Mouse (Mus musculus) heart, adult 8-10 months (tissue): ENCODE data around the gene Foxo3. TPM values are rescaled to one million over a fixed set of nuclear protein-coding genes. Genes with fewer than 3 reads are reported as not detected.

Source experiments
- DNase-seq: peaks from one replicate; pipeline ENCODE4 v3.0.0; 2022; ENCODE audit warnings: low spot score
- total RNA-seq, 4 experiments: library from RNA; stranded (reverse); gene quantifications; 2 replicates each; pipeline ENCODE4 v1.2.4; 2022

The Foxo3 gene
- total RNA-seq, 4 experiments from 2014 or later = 67.9 to 93.5 (median 80.4) TPM

DNA sequence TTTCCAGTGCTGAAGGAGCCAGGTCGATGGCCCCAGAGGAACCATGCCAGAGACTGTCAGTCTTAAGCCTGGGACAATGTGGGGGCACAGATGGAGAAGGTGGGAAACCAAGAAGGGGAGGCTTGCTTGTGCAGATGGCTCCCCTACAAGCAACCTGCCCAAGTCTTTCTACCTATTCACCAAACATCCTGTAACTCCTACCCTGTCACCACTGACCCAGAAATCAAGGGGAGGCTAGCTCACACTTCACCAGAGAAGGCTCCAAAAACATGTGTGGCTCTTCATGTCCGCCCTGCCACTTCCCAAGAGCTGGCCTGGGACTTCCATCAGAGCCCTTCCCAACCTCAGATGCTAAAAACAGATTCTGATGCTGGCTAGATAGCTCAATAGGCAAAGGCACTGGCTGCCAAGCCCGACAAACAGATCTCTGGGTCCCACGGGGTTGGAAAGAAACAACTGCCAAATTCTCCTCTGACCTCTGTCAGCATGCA lies 48.8 kb downstream of the Foxo3 start:
- DNase-seq = no peak

DNA sequence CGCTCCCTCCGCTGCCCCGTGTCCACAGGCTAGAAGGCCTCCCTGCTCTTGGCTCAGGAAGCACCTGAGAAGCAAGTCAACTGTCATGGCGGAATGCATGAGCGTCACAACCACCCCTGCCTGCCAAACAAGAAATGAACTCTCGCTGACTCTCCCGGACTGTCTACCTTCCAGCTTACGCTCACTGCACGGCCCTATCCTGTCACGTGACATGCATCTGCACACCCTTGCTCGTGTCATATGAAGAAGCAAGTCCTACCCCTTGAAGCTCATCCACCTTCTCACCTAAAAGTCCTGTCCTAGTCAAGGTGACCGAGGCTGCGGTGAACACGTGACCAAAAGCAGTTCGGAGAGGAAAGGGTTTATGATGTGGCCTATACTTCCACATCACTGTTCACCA lies 50.4 kb downstream of the Foxo3 start:
- no peak for DNase-seq

DNA sequence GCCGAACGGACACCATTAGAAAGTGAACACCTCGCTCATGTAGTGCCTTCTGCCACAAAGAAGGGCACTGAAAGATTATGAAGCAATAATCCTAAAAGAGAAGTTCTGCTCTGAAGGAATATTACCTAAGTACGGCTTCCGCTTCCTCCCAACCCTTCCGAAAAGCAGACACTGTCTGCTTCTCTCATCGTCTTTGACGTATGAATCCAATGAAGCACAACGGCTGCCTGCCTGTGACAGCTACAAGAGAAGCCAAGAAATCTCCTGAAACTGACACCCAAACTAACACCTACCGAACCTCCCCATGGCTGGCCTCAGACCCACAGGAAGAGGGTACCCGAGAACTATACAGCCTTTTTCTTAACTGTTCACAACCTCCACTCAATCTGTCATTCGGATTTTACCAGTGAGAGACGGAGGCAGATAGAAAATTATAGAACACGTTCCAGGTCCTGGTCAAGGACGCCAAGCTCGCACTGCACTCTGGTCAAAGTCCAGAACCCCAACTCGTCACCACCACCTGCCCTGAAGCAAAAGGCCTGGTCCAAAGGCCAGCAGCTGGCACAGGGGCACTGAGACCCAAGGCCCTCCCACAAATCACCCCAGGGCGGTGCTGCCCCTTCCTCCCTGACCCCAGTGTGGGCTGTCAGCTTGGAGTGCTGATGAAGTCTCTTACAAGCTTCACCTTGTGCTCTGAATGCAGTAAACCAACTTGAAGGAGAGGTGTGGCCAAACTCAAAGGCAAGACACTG lies 51.2 kb downstream of the Foxo3 start:
- no peak for DNase-seq

DNA sequence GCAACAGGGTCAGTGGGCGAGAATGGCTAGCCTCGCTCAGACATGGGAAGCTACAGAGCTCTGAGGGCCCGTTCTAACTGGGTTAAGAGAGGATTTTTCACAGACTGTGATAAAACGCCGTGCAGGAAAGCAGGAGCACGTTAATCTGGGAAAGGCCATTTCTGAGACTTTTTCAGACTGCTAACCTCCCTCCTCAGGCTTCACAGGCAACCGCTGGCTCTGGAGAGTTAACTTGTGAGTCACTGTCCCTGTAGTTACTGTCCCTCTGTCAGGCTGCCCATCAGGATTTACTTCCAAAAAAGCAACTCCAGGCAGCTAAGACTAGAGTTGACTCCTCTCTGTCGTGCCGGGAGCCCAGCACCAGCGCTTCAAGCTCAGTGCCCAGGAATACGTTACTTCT lies 54.6 kb downstream of the Foxo3 start:
- no peak for DNase-seq

DNA sequence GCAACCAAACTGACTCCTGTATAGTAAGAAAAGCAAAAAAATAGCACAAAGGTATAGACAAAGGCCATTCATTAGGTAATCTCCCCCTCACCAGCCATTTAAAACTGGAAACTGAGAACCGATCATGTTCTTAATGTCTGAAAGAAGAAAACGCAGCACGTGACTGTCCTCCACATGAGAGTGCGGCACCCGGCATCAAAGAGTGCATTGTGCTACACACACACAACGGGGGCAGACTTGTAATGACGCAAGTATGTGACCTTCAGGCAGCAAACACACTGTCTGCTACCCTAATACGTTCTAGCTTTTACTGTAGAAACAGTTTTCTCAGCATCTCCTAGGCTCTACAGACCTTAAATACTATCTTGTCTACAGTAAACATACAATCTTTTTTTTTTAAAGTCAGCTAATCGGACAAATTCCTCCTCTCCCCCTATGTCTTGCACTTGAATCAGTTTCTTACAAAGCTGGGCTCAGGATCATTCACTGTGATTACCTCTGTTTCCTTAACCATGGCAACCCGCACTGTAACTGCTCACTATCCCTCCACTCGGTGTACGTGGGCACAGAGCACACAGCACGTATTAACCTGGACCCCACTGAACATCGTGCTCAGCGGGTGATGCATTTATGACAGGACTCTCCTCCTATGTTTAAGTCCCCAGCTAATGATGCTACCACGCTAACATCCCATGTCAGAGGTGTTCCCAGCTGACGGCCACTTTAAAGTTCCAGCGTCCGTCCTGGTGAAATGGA lies 55.2 kb downstream of the Foxo3 start:
- no peak for DNase-seq

DNA sequence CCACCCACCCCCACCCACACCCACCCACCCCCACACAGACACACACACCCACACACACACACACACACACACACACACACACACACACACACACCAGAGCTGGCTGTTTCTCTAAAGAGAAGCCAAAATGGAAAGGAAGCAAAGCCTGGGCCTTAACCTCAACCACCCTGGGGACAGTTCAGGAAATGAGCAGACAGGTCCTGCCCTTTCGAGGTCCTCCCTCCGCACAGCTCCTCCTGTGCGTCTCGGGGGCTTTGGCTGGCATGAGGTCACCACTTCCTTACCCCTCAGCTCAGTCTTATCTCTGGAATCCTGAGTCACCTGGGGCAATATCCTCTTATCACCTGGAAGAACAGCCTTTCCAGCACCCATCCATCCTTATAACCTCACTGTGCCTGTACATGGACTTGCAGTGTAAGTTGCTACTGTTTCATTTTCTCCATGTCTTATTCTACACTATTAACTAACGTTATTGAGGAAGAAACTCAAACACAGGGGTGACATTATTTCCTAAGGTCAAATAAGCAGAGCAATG lies 56.1 kb downstream of the Foxo3 start:
- no peak for DNase-seq

DNA sequence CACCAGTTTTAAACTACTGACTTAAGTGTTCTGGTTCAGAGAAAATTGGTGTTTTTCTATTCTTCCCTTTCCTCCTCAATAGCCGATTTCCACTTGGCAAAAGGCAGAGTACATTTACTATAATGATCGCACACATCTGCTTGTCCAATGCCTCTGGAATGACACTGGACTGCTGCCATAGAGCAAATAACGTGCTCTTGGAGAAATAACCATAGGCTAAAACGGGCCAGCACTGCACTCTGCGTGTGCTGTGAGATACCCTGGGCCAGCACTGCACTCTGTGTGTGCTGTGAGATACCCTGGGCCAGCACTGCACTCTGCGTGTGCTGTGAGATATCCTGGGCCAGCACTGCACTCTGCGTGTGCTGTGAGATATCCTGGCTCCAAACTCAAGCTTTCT lies 65.1 kb downstream of the Foxo3 start:
- peak; percentile 53 for DNase-seq

DNA sequence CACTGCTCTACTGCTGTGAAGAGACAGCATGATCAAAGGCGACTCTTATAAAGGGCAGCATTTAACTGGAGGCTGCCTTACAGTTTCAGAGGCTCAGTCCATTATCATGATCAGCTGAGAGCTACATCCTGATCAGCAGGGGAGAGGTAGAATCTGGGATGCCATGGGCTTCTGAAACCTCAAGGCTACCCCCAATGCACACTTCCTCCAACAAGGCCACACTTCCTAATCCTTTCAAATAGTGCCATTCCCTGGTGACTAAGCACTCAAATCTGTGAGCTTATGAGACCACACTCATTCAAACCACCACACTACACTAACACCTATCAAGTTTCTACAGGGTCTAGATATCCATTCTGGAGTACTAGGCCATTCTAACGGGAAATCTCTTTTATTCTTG lies 65.9 kb downstream of the Foxo3 start:
- no peak for DNase-seq

DNA sequence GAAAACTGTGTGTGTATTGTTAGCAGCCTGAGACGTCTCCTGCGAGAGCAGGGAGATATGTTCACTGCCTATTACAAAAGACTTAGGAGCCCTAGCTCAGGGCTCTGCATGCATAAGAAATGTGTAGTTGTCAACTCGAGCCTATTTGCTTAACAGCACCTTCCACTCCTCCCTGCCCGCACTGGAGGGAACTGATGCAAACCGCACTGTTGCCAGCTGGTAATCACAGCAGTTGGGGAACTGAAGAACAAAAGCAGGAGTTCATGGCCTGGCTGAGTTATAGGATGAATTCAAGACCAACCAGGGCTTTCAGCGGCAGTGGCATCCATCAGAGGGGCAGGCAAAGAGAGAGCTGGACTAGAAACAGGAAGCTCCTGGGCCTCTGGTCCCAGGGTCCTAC lies 66.7 kb downstream of the Foxo3 start:
- DNase-seq = no peak

DNA sequence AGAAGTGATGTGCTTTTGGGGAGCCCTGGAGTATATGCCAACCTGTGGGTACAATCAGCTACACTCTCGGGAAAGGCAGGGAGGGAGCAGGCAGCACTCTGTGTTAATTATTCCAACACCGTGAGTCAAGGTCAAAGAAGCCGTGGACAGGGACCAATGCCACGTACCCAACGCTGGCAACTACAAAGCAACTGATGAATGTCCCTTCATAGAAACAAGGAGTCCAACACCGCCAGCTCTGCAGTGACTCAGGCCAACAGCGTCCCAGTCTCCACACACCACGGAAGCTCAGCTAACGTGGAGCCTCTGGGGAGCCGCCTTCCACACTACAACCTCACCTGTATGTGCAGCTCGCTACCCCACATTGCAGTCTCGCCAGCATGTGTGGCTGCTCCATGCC lies 68.9 kb downstream of the Foxo3 start:
- DNase-seq = peak; percentile 52

DNA sequence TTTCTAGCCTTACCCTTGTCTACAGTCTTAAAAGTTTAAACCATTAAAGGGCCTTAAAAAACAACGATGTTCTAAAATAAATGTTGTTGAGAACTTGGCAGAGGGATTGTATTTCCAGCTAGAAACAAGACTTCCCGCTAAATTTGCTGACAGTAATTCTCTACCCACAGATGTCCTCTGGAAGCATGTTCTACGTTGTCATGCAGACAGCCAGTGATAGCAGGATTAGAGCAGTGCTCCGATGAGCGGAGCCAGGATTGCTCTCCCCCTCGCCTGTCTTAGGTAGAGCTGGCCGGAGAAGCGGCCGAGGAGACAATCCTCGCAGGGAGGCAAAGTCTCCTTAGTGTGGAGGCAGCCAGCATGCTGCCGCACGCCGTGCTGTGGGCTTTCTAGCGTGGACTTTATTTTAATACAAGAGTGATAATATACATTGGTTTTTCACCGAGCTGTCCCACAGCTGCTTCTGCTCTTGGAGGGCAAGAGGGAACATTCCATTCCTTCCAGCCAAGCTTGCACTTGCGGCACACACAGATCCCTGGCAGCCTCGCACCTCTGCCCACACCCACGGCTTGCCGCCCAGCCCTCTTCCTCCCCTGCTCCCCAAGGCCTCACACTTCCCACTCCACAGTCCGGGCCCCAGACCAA lies 71.7 kb downstream of the Foxo3 start:
- DNase-seq = peak; percentile 68

DNA sequence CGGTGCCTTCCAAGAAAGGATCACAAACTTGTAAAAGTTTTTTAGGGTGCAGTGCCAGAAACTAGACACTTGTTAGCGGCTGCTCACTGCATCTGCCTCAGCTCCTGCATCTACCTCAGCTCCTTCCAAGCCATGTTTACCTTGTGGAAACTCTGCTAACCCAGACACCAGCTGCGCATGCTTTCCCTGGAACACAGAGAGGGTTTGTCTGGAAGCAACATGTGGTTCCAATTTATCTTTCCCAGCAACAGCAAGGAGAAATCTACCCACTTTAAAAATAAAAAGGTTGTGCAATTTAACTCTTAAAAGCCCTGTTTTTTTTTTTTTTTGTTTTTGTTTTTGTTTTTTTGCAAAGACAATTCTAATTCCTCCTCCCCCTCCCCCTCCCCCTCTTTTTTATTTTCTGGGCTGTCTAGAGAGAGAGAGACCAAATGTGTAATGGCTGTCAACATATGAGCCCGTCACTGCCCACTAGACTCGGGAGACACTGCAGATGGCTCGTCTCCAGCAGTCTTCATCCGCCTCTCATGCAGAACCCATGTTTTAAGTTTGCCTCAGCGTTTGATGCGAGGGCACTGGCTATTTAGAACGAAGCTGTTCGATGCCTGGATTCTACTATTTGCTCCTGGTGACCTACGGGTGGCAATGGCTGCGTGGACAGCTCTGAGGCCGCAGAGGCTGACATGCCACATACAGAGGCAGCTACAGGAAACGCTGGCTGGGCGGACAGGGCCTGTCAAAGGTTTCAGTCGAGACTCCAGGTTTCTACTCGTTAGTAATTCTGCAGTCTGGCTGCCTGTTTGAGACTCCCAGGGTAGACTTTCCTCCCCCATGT lies 73.0 kb downstream of the Foxo3 start:
- DNase-seq = no peak

DNA sequence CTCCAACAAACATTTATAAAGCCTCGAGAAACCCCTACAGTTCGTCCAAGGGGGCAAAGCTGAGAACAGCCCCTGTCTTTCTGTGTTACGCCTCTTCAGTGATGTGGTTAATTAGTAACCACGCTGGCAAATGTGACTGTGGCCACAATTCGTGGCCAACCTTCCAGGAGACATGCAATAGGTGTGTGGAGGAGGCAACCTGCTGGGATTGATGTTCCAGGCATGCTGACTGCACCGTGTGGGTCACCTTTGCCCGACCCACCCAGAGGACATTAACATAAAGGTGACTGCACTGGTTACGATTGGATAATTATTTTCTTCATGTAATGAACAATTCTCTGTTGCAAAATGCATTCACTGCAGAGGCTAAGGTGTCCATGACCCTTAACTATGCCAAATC lies 74.0 kb downstream of the Foxo3 start:
- no peak for DNase-seq

DNA sequence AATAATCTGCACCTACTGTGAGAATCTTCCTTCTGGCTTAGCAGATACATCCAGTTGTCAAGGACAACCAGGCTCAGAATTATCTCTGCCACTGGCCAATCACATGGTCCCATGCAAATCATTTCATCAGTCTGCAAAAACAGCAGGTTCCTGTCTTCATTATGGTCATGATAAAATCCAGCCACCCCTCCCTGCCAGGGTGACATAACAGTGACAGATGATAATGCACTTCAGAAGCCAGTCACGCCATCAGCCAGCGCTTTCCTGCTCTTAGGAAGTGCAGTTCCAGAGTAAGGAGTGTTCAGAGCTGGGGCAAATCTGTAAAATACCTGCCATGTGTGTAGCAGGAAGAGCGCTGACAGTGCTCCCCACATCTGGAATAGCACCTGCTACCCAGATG lies 77.1 kb downstream of the Foxo3 start:
- no peak for DNase-seq

DNA sequence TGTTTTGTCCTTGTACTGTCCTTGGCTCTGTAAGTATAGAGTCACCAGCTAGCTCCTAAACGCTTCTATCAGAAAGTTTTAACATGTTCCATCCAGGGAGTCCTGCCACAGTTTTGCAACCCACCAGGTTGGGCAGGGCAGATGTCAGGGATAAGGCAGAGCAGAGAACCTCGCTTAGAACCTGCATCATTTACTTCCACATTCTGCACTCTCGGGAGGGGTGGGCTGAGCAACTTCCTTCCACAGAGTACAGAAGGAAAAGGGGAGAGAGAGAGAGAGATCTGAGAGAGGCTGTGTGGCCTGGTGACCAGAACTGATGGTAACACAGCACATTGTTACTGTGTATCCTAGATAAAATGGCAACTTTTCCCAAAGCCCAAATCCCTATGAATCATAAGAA lies 77.9 kb downstream of the Foxo3 start:
- DNase-seq = no peak

DNA sequence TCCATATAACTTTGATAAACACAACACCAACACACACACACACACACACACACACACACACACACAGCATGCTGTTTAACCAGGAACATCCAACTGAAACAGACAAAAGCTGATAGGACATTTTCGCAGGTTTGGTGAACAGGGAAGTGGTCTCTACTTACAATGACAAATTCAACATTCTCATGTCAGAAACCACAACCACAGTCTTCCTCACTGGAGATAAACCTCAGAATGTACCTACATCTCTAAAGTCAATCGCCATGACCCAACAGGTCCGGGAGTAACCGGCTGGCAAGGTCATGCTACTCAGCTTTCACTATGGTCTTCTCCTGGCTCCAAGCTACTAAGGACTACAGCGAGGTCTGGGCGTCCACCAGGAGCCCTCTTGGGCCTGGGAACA lies 81.8 kb downstream of the Foxo3 start:
- DNase-seq = no peak

DNA sequence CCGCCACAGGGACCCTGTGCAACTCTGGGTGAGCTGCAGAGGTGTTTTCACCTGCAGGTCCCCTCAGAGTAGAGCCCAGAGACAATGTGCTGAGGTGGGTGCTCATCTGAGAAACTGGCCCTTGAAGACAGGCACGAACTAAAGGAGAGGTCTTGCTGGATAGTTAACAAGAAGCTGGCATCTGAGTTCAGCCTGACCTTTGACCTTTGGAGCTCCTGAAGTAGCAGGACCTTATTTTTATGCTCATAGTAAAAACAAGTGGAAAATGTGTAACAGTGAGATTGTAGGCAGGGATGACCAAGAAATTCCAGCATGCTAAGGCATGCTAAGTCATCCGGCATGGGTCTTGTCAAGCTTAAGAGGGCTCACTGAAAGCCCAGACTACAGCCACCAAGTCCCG lies 82.6 kb downstream of the Foxo3 start:
- DNase-seq = no peak

DNA sequence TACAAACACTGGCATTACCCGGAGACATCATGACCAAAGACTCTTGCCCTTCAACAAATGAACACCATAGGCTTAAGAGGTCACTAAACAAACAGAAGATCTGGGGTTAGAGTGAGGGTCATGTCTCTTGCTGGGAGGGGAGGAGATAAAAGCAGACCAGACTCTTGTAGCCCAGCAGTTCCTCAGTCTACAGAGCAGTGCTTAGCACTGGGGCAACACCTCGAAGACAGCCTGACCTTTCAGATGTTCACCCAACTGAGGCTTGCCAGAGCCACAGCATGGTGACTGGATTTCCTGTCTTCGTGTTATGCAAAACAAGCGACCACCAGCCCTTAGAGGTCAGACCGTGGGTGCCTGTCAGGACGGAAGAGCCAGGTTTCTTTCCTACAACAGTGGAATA lies 83.6 kb downstream of the Foxo3 start:
- DNase-seq = no peak

DNA sequence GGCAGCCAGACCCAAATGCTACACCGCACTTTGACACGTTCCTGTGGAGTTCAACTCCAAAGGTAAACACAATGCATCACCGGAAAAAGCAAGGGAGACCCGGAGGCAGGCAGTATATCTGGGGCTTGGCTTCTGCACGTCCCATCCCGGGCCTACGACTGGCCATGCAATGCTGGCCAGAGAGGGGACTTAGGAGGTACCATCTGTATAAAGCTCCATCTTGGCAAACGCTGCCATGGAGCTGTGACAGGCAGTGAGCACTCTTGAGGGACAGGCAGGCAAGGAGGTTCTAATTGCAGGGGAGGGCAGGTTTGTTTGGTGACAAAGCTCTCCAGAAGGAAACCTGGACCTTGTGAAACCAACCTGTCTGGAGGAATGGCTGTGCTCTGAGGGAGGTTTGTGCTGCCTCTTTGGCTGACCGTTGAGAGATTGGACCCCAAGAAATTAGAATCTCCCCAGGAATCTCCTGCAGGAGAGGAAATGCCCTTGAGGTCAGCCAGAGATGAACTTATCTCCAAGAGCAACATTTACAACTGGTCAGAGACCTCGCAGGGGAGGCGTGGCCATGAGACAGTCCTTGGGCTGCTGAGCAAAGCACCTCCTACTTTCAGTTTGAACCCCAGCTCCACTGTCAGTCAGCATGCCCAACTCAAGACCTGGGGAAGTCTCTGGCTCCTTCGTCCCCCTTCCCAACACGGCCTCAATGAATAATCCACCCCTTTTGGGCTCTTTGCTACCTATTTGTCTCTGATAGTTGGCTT lies 86.7 kb downstream of the Foxo3 start:
- no peak for DNase-seq

DNA sequence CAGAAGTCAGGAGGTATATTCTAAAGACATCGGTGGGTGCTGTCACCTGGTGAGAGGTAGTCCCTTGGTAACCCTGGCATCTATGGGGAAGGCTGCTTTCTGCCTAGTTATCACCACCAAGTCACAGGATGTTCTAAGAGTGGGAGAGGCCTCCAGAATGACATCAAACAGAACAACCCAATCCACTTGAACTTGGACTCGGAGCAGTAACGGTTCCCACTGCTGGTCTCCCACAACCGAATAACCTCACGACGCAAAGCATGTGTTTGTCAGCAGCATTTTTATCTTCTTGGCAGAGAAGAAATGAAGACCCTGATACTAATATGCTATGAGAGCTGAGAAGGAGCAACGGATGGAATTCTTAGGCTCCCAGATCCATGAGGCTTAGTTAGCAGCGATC lies 87.5 kb downstream of the Foxo3 start:
- no peak for DNase-seq

DNA sequence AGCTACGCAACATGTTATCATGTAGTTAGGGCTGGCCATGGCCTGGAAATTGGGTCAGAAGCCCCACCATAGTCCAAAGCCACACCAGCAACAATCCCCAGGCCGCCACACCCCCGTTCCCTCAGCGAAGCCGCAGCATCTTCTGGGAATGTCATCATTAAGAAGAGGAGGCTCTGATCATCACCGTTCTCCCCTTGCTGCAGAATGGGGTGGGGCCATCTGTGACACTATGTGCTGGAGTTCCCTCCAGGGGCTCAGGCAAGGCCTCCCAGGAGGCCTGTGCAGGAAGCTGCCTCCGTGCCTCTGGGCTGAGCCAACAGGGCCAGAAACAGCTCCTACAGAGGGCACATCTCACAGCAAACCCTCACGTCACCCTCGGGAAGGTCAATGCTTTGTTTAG lies 88.5 kb downstream of the Foxo3 start:
- no peak for DNase-seq
